Mouse (Mus musculus) myocyte (in vitro differentiated cells): Measurements from ENCODE around the gene Atf6.
A peak's percentile ranks its signal among the peaks of the same experiment; 100 is the strongest.

ENCODE experiments used
- CEBPB ChIP-seq: IDR thresholded peaks from 2 replicates; pipeline ENCODE4 v1.6.1; 2011; ENCODE audit warnings: mild to moderate bottlenecking, moderate library complexity; ENCODE audit not compliant: poor library complexity, insufficient read depth, severe bottlenecking
- MAX ChIP-seq: IDR thresholded peaks from one replicate; pipeline ENCODE4 v1.6.1; 2011; ENCODE audit warnings: low read depth, mild to moderate bottlenecking, control low read depth
- MYOG ChIP-seq, 3 experiments: IDR thresholded peaks; one replicate each; pipeline ENCODE4 v1.6.1; 2011; ENCODE audit warnings: control low read depth in 2 of 3, low read depth in 2 of 3, mild to moderate bottlenecking in 2 of 3; ENCODE audit not compliant: insufficient read length in 2 of 3, control insufficient read depth in 1 of 3, insufficient read depth in 1 of 3
- POLR2A ChIP-seq: IDR thresholded peaks from one replicate; pipeline ENCODE4 v1.6.1; 2011; ENCODE audit warnings: low read depth, mild to moderate bottlenecking, control low read depth, moderate library complexity; ENCODE audit not compliant: insufficient read length
- POLR2AphosphoS2 ChIP-seq: IDR thresholded peaks from one replicate; pipeline ENCODE4 v1.6.1; 2011; ENCODE audit warnings: low read depth, control low read depth; ENCODE audit not compliant: insufficient read length
- REST ChIP-seq: IDR thresholded peaks from one replicate; pipeline ENCODE4 v1.6.1; 2011; ENCODE audit warnings: mild to moderate bottlenecking, control low read depth, moderate library complexity; ENCODE audit not compliant: insufficient read depth, insufficient read length
- TCF12 ChIP-seq: IDR thresholded peaks from one replicate; pipeline ENCODE4 v1.6.1; 2011; ENCODE audit warnings: mild to moderate bottlenecking, control low read depth; ENCODE audit not compliant: poor library complexity, insufficient read depth, severe bottlenecking
- TCF3 ChIP-seq: IDR thresholded peaks from one replicate; pipeline ENCODE4 v1.6.1; 2011; ENCODE audit warnings: low read depth, control low read depth; ENCODE audit not compliant: insufficient read length
- USF1 ChIP-seq: IDR thresholded peaks from one replicate; pipeline ENCODE4 v1.6.1; 2011; ENCODE audit warnings: low read depth, mild to moderate bottlenecking, control low read depth, moderate library complexity

- no peak for TF ChIP-seq REST
- no peak for TF ChIP-seq MAX
- no peak for TF ChIP-seq POLR2A
- TF ChIP-seq POLR2AphosphoS2: no peak
- TF ChIP-seq USF1: no peak
- no peak for TF ChIP-seq TCF3
- no peak for TF ChIP-seq CEBPB
- TF ChIP-seq MYOG (IDR thresholded peaks at IDR 0.05; ENCODE audit: control insufficient read depth in 1 of 3, insufficient read depth in 1 of 3, insufficient read length in 2 of 3, low read depth in 2 of 3): no peak
- TF ChIP-seq TCF12: peak; percentile 4
Observed at GRCm38 (mm10) chr1:170656518-170657227, 210.9 kb downstream of the Atf6 start.
